In the genomic region with DNA sequence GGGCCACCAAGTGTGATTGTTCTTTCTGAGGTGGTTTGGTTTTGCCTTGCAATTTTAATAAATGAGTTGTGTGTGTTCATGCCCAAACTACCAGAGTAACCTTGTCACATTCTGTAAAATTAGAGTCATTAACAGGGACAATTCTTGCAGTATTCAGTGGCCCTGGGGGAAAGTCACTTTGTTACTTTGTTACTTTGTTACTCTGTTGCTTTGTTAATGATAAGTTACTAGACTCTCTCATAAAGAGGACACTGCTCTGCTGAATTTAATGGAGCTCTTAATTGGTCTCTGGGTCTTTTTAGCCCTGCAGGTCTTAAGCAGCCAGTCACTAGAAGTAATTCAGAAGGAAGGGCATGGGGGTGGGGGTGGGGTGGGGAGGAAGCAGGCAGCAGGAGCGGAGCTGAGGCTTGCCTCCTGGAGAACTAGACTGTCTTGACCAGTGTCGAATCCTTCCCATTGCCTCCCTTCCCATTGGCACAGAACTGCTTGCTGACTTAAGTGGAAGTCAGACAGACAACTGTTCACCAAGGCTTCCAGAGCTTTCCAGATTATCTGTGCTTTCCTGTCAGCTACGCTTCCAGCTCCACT, we compare ENCODE assay signal across 24 mouse cellular contexts.
"Had no signal": no experiment of that assay in that cellular context is flagged by ENCODE, and none has a peak within 500 bp of the region (broad histone marks: within the 10 kb centered on the region; RNA-seq: fewer than 3 reads in every experiment).

No protein-coding gene starts in this region.

- H3K36me3 ChIP-seq: limb, embryonic 12.5 days; limb, embryonic 15.5 days; lung, embryonic 15.5 days; midbrain, embryonic 10.5 days; midbrain, embryonic 13.5 days had no signal

- H3K4me2 ChIP-seq: limb, embryonic 12.5 days; limb, embryonic 15.5 days; liver, embryonic 11.5 days; lung, embryonic 15.5 days; midbrain, embryonic 13.5 days had no signal

- H3K4me3 ChIP-seq: layer of hippocampus, adult 2 months; limb, embryonic 12.5 days; limb, embryonic 15.5 days; lung, embryonic 15.5 days; megakaryocyte, embryonic 14.5 days; midbrain, embryonic 10.5 days; midbrain, embryonic 13.5 days; myocyte had no signal

- DNase-seq: kidney, adult 11 months; kidney, adult 8-10 months; kidney, postnatal 25 days; layer of hippocampus, adult 9-11 months; liver, postnatal 0 days; lung, postnatal 10 days; lung, postnatal 36 days; right cerebral cortex, adult 18-20 months; right cerebral cortex, postnatal 14 days; right cerebral cortex, postnatal 4 days; thymus, postnatal 25 days had no signal

- H3K27ac ChIP-seq: kidney, postnatal 0 days; layer of hippocampus, adult 2 months; limb, embryonic 12.5 days; limb, embryonic 15.5 days; liver, embryonic 14.5 days; lung, embryonic 15.5 days; midbrain, embryonic 10.5 days; midbrain, embryonic 13.5 days; stomach, postnatal 0 days had no signal

- ATAC-seq: liver, postnatal 0 days; midbrain, embryonic 13.5 days; midbrain, embryonic 16.5 days had no signal

- H3K9ac ChIP-seq: limb, embryonic 12.5 days; limb, embryonic 15.5 days; liver, embryonic 14.5 days; liver, postnatal 0 days; lung, embryonic 15.5 days; midbrain, embryonic 13.5 days had no signal

- H3K9me3 ChIP-seq: limb, embryonic 12.5 days; limb, embryonic 15.5 days; lung, embryonic 15.5 days; midbrain, embryonic 10.5 days; midbrain, embryonic 13.5 days had no signal

- H3K27me3 ChIP-seq: limb, embryonic 15.5 days; lung, embryonic 15.5 days; megakaryocyte, embryonic 14.5 days; midbrain, embryonic 13.5 days had no signal

- H3K4me1 ChIP-seq: limb, embryonic 15.5 days; lung, embryonic 15.5 days; megakaryocyte, embryonic 14.5 days had no signal
